Mouse (Mus musculus) natural killer cell, adult 2 months (primary cell): Measurements from ENCODE around the gene Olfr582.

ENCODE experiments used
- DNase-seq, 2 experiments: peaks; one replicate each; pipeline ENCODE4 v3.0.0; 2022; ENCODE audit warnings: low spot score in 2 of 2

Olfr582 gene

GRCm38 (mm10) chr7:103037724-103038123, at the start of gene Olfr582:
Gene Olfr582, plus strand, starts transcription at chr7:103038024.
- DNase-seq = no peak

DNA sequence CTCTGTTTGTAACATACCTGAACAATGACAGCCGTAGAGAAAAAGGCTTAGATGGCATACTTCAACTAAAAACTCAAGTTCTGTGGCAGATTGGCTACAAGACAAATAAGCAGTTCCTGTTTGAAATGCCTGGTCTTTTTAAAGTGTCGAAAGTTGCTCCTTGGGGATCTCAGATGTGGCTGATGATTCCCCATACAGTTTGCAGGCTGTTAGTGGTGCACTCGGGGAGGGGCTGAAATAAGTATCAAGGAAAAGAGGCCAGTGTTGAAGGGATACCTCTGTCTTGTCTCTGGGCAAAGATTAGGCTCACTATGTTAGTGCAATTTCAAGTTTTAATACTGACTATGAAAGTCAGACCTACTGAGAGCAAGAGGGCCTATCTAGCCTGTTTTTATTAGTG, 48.6 kb upstream of the Olfr582 start, which contains the start of gene Olfr578:
TSS of gene Olfr578 (minus strand) at position 101 of the 400 bp plus-strand sequence.
- no peak for DNase-seq

DNA sequence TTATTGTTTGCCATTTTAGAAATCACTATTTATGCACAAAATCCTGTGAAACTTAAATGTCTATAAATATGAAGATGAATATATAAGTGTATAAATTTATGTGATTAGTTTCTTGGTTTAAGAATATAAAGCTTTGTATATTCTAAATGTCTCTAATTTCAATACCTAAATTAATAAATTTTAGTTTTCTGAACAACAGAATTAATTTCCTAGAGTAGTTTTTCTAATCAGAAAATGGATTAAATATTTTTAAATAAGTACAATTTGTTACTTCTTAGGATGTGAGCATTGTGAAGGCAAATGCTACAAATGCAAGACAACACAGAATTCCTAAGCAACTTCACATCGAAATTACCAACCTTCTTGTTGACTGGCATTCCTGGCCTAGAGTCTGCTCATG, 13.2 kb downstream of the Olfr582 start, which contains the start of gene Olfr583:
TSS of gene Olfr583 (plus strand) at position 301 of the 400 bp plus-strand sequence.
- DNase-seq = no peak

DNA sequence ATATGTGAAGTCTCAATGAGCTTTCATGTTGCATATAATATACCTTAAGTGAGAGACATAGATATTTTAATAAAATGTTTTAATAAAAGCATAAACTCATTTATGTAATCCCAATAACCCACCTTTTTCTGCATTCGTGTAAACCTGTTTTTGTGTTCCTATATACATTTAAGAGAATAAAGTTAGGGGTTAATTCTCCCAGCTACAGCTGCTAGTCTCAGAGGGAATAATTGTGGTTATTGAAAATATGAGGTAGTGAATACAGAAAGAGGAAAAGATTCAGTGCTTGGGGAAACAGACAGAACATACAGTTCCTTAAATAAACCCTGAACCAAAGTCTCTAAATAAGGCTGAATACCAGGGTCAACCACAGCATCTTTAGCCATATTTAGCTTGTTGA, 43.8 kb downstream of the Olfr582 start, which contains the start of gene Olfr584:
TSS of gene Olfr584 (plus strand) at position 301 of the 400 bp plus-strand sequence.
- no peak for DNase-seq
